Mouse (Mus musculus) lung, postnatal 25 days (tissue): ENCODE results near the gene Peg10.
"Not testable (repeated sequence)": the region's sequence is repeated elsewhere in the genome, so short reads cannot be mapped to it uniquely, and the experiment has no call there.

ENCODE experiments used
- DNase-seq: peaks from one replicate; pipeline ENCODE4 v3.0.0; 2022; ENCODE audit warnings: low spot score

The Peg10 gene

DNA sequence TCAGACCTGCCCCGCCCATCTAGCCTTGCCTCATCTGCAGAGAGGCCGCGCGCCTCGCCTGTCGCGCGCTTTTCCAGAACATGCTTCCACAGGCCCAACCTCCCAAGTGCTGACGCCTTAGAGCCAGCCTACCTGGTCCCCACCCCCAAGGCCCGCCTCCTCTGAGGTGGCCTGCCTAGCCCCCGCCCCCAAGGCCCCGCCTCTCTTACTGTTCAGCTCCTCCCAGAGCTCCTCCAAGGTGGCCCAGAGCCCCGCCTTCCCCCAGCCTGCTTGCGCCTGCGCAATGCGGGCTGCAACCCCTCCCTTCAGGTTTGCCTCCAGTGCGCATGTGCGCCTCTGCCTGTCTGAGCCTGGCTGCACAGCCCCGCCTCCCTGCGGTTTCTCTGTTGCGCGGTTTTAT lies 2.0 kb downstream of the Peg10 start:
- DNase-seq = peak; percentile 94

DNA sequence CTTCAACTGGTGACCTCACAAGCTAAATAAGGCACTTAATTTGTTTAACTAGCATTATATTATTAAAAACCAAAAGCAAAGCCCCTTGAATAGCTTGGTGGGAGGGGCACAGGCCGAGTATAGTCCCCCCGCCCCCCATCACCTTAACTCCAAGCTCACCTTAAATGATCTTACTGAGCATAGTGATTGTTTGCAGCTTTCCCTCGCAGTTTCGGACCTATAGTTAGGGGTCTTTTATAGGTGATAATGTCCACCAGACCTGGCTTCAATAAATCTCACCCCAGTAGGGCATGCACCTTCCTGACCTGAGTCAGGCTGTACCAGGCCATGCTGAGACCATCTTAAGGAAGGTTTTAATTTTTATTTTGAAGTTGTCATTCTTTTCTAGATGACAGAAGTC lies 4.2 kb downstream of the Peg10 start:
- DNase-seq = no peak

DNA sequence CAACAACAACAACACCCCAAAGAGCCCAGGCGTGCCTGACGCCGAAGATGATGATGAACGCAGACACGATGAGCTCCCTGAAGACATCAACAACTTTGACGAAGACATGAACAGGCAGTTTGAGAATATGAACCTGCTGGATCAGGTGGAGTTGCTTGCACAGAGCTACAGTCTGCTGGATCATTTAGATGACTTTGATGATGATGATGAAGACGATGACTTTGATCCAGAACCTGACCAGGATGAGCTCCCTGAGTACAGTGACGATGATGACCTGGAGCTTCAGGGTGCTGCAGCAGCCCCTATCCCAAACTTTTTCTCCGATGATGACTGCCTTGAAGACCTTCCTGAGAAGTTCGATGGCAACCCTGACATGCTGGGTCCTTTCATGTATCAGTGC lies 7.2 kb downstream of the Peg10 start:
- no peak for DNase-seq

DNA sequence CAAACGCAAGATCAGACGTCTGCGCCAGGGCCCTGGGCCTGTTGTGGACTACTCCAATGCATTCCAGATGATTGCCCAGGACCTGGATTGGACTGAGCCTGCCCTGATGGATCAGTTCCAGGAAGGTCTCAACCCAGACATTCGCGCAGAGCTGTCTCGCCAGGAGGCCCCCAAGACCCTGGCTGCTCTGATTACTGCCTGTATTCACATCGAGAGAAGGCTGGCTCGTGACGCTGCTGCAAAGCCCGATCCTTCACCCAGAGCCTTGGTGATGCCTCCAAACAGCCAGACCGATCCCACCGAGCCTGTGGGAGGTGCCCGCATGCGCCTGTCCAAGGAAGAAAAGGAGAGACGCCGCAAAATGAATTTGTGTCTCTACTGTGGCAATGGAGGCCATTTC lies 7.8 kb downstream of the Peg10 start:
- DNase-seq = no peak

DNA sequence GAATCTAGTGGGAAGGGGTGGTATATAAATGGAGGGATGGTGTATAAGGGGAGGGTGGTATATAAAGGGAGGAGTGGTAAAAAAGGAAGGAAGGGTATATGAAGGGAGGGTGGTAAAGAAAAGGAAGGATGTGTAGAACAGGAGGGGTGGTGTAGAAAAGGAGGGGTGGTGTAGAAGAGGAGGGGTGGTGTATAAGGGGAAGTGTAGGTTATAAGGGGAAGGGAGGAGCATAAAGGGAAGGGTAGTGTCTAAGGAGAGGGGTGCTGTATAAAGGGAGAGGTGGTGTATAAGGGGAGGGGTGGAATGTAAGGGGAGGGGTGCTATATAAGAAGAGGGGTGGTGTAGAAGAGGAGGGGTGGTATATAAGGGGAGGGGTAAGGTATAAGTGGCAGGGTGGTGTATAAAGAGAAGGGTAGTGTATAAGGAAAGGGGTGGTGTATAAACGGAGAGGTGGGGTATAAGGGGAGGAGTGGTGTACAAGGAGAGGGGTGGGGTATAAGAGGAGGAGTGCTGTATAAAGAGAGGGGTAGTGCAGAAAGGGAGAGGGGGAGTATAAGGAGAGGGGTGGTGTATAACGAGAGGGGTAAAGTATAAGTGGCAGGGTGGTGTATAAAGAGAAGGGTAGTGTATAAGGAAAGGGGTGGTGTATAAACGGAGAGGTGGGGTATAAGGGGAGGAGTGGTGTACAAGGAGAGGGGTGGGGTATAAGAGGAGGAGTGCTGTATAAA lies 14.5 kb downstream of the Peg10 start:
- DNase-seq = not testable (repeated sequence)

DNA sequence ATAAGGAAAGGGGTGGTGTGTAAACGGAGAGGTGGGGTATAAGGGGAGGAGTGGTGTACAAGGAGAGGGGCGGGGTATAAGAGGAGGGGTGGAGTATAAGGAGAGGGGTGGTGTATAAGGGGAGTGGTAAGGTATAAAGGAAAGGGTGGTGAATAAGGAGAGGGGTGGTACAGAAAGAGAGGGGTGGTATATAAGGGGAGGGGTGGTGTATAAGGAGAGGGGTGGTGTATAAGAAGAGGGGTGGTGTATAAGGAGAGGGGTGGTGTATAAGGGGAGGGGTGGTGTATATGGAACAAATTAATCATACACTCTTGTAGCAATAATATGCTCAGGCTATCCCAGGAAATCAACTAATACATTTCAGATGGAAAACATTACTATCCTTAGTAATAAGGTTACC lies 15.1 kb downstream of the Peg10 start:
- no peak for DNase-seq

DNA sequence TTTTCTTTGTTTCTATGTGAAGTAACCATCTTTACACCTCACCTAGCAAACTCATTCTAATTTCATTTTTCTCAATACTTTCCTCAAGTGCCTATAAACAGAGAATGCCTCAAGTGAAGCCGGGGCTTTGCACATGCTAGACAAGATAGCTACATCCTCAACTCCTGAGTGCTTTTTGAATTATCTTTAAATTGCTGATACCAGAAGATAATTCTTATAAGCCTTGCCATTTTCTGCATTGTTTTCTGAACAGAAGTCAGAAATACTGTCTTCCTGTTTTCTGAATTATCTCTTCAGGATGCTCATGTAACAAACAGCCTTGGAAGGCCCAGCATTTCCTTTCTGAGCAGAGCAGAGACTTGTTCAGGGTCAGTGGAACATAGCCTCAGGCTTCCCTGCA lies 49.2 kb downstream of the Peg10 start:
- no peak for DNase-seq

DNA sequence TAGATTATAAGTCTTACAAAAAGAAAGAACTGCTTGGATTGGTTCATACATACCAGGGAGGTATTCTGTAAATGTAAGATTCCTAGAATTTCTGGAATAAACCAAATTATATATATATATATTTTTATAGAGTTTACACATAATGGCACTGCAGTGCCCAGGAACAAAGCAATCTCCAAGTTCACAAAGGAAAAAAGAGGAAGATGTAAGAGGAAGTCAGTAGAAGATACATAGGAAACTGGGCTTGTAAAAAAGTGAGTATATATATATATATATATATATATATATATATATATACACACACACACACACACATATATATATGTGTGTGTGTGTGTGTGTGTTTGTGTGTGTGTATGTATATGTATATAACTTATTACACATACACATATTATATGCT lies 50.2 kb downstream of the Peg10 start:
- not testable (repeated sequence) for DNase-seq

DNA sequence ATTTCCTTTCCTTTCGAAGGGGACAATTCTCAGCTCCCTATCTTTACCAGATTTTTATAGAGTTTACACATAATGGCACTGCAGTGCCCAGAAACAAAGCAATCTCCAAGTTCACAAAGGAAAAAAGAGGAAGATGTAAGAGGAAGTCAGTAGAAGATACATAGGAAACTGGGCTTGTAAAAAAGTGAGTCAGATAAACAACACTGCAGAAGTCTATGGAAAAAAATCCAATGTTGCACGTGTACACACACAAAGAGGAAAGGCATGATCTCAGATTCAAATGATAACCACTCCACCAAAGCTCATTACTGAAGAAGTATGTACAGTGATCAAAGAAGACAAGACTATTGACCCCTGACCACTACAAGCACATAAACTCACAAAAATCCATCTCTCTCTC lies 51.3 kb downstream of the Peg10 start:
- DNase-seq = no peak

DNA sequence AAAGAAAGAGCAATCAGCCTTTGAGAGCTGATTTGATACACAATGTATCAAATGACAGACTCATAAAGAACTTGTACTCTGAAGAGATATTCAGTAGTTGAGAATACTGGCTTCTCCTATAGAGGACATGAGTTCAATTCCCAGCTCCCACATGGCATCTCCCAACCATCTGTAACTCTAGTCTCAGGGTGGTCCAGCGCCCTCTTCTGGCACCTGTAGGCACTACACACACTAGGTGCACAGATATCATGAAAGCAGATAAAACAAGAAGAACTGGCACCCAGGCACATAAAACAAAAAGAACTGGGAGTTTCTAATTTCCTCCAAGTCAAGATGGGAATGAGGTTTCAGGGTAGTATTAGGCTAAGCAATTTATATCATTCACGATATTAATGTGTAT lies 52.3 kb downstream of the Peg10 start:
- no peak for DNase-seq

DNA sequence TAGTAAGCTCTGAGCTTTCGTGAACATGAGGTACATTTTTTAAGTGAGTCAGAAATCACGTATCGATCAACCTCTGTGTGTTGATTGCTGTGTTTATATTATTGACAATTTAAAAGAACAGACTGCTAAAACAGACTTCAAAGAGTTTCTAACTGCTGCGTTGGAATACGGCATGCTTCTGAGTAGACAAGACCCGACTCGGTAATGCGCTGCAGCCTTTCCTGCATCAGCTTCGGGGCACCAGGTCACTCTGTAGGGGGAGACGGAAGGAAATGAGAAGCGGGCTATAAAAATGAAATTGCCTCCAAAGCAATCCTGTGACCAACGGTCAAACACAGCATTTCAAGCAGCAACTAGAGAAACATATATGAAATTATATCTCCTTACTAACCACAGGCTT lies 59.9 kb downstream of the Peg10 start:
- DNase-seq = no peak
